12 mouse cellular contexts compared by ENCODE assay signal in the genomic region with DNA sequence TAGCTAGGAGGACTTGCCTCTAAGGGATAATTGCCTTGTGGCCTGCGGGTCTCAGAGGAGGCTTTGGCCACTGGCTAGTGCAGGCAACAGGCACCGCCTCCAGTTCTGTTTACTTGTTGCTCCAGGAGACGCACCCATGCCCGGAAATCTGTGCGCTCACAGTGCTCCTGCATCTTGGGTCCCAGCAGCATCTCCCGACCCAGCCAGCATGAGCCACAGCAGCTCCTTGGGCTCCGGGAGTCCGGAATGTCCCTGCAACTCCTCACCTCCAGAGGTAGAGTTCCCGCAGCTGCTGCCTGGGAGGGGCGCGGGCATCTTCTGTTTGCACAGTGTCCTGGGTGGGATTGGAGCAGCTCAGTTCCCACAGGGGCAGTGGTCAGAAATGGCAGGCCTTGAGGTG. TPM values are rescaled to one million over a fixed set of nuclear protein-coding genes. Genes with fewer than 3 reads are reported as not detected.
A peak's percentile ranks its signal among the peaks of the same experiment; 100 is the strongest.
DNase-seq lines count a peak whose midpoint lies in the region; ATAC-seq and TF ChIP-seq lines count a peak whose summit lies in the region.
"Had no signal": no experiment of that assay in that cellular context is flagged by ENCODE, and none has a peak within 500 bp of the region (broad histone marks: within the 10 kb centered on the region; RNA-seq: fewer than 3 reads in every experiment).

A gene (plus strand): TSS at position 148 of the 400 bp plus-strand sequence.

- TF ChIP-seq CTCF in liver, postnatal 0 days (IDR thresholded peaks at IDR 0.05; ENCODE audit: low read depth), result no peak

- H3K27ac ChIP-seq in midbrain, embryonic 11.5 days (ENCODE audit: low read depth, low read length), result no peak within 1 kb of the TSS
- no peak within 1 kb of the TSS for H3K27ac ChIP-seq in midbrain, embryonic 14.5 days (replicated peaks; ENCODE audit: low read depth, low read length)
- no peak within 1 kb of the TSS for H3K27ac ChIP-seq in liver, postnatal 0 days (ENCODE audit: low read depth)
- H3K27ac ChIP-seq: neural tube, embryonic 13.5 days had no signal

- no peaks in the 10 kb centered on the region for H3K9me3 ChIP-seq in midbrain, embryonic 11.5 days (ENCODE audit: control insufficient read depth, low read length)
- no peaks in the 10 kb centered on the region for H3K9me3 ChIP-seq in midbrain, embryonic 14.5 days (ENCODE audit: control insufficient read depth, low read length)
- no peaks in the 10 kb centered on the region for H3K9me3 ChIP-seq in liver, postnatal 0 days (ENCODE audit: low read length)
- H3K9me3 ChIP-seq: neural tube, embryonic 13.5 days had no signal

- H3K4me2 ChIP-seq in midbrain, embryonic 11.5 days, result 0 out of 2 replicates have a peak within 1 kb of the TSS, but pooled peaks have one; percentile 3
- no peak within 1 kb of the TSS for H3K4me2 ChIP-seq in midbrain, embryonic 14.5 days (ENCODE audit: low read length)
- H3K4me2 ChIP-seq in liver, postnatal 0 days (ENCODE audit: low read depth, low read length), result no peak within 1 kb of the TSS
- H3K4me2 ChIP-seq: neural tube, embryonic 13.5 days had no signal

- H3K27me3 ChIP-seq in midbrain, embryonic 11.5 days (ENCODE audit: control insufficient read depth, insufficient read depth, low read length), result no peaks in the 10 kb centered on the region
- no peaks in the 10 kb centered on the region for H3K27me3 ChIP-seq in midbrain, embryonic 14.5 days (ENCODE audit: control insufficient read depth, insufficient read depth, low read length)
- no peaks in the 10 kb centered on the region for H3K27me3 ChIP-seq in liver, postnatal 0 days (ENCODE audit: insufficient read depth, low read length)
- H3K27me3 ChIP-seq: neural tube, embryonic 13.5 days had no signal

- TF ChIP-seq EP300 in liver, postnatal 0 days (IDR thresholded peaks at IDR 0.05; ENCODE audit: low read depth), result no peak

- H3K4me1 ChIP-seq in midbrain, embryonic 11.5 days (ENCODE audit: control insufficient read depth, insufficient read depth, low read length), result 0 out of 2 replicates have a peak, but pooled peaks cover 3% of the 10 kb centered on the region
- H3K4me1 ChIP-seq in midbrain, embryonic 14.5 days (ENCODE audit: control insufficient read depth, insufficient read depth, low read length), result no peaks in the 10 kb centered on the region
- 0 out of 2 replicates have a peak, but pooled peaks cover 6% of the 10 kb centered on the region for H3K4me1 ChIP-seq in liver, postnatal 0 days (ENCODE audit: insufficient read depth)
- H3K4me1 ChIP-seq: neural tube, embryonic 13.5 days had no signal

- DNase-seq in adrenal gland, postnatal 25 days, result peak; percentile 15
- DNase-seq in adrenal gland, adult 2 months, result no peak
- no peak for DNase-seq in midbrain, embryonic 11.5 days (ENCODE audit: low spot score, missing footprints)
- no peak for DNase-seq in midbrain, embryonic 14.5 days
- peak; percentile 7 for DNase-seq in heart, postnatal 4 days
- no peak for DNase-seq in cerebellum, adult 18-20 months
- no peak for DNase-seq in embryo, embryonic 10 days (ENCODE audit: low spot score)
- no peak for DNase-seq in liver, postnatal 0 days
- DNase-seq: cerebellum, adult 11-12 months; kidney, adult 11 months had no signal

- 26% methylated on average over 11 of the region's 11 CpGs for WGBS in midbrain, embryonic 11.5 days
- 41% methylated on average over 11 of the region's 11 CpGs for WGBS in midbrain, embryonic 14.5 days
- 57% methylated on average over 11 of the region's 11 CpGs for WGBS in liver, postnatal 0 days (ENCODE audit: insufficient replicate concordance)

- ATAC-seq in midbrain, embryonic 11.5 days (ENCODE audit: low FRiP score), result peak; percentile 27; the same call in 1 of the 2 replicates
- no peak for ATAC-seq in midbrain, embryonic 14.5 days (ENCODE audit: low FRiP score, low TSS enrichment)
- no peak for ATAC-seq in liver, postnatal 0 days

- H3K4me3 ChIP-seq in midbrain, embryonic 11.5 days (ENCODE audit: low read depth, low read length), result no peak within 1 kb of the TSS
- no peak within 1 kb of the TSS for H3K4me3 ChIP-seq in midbrain, embryonic 14.5 days (replicated peaks; ENCODE audit: low read depth, low read length)
- H3K4me3 ChIP-seq in liver, postnatal 0 days (ENCODE audit: low read depth, low read length), result no peak within 1 kb of the TSS
- H3K4me3 ChIP-seq: neural tube, embryonic 13.5 days had no signal

- no peaks in the 10 kb centered on the region for H3K36me3 ChIP-seq in midbrain, embryonic 11.5 days (ENCODE audit: control insufficient read depth, insufficient read depth, low read length)
- no peaks in the 10 kb centered on the region for H3K36me3 ChIP-seq in midbrain, embryonic 14.5 days (ENCODE audit: control insufficient read depth, insufficient read depth, low read length)
- H3K36me3 ChIP-seq in liver, postnatal 0 days (replicated peaks; ENCODE audit: insufficient read depth, low read length), result no peaks in the 10 kb centered on the region
- H3K36me3 ChIP-seq: neural tube, embryonic 13.5 days had no signal

- no peak within 1 kb of the TSS for H3K9ac ChIP-seq in midbrain, embryonic 11.5 days (ENCODE audit: low read length)
- no peak within 1 kb of the TSS for H3K9ac ChIP-seq in midbrain, embryonic 14.5 days (replicated peaks; ENCODE audit: low read length)
- H3K9ac ChIP-seq in liver, postnatal 0 days (replicated peaks), result no peak within 1 kb of the TSS
- H3K9ac ChIP-seq: neural tube, embryonic 13.5 days had no signal

RNA-seq across cellular contexts. Expression of the gene that starts here (rescaled TPM):
- 2.0 TPM in 1 of 2 replicates, not detected in the other for total RNA-seq in adrenal gland, postnatal 25 days (2021)
- total RNA-seq in adrenal gland, adult 2 months (2021), result 1 to 10 TPM in 1 of 2 experiments, under 1 TPM in 1; 0.40 to 1.1 TPM
- 0.10 and 0.12 TPM in 2 replicates for polyA plus RNA-seq in adrenal gland, adult 2 months (2012; rRNA removed)
- polyA plus RNA-seq in midbrain, embryonic 11.5 days (2014; fragmentation: Nextera tagmentation; extraction: Ambion mirVana), result 0.10 and 0.11 TPM in 2 replicates
- 0.11 and 0.14 TPM in 2 replicates for polyA plus RNA-seq in midbrain, embryonic 14.5 days (2014; fragmentation: Nextera tagmentation; extraction: Ambion mirVana)
- under 1 TPM; 0.19 to 0.23 TPM for total RNA-seq in heart, postnatal 4 days (2021)
- polyA plus RNA-seq in liver, postnatal 0 days (2015; fragmentation: Nextera tagmentation; extraction: Ambion mirVana), result not detected in 2 replicates
- polyA plus RNA-seq: limb, embryonic 11.5 days; neural tube, embryonic 13.5 days had no signal

Comparison
In these comparisons a context has a peak if more than half of its experiments do, and no peak if none do; other contexts are left out.
1. Peak in ATAC-seq and H3K4me2 ChIP-seq in midbrain, embryonic 11.5 days; RNA of the gene not detected or under 1 TPM.
2. Peak in DNase-seq in heart, postnatal 4 days; RNA of the gene not detected or under 1 TPM.